Mouse (Mus musculus): ENCODE measurements around the gene Gm8237.
"Not testable (repeated sequence)": the region's sequence is repeated elsewhere in the genome, so short reads cannot be mapped to it uniquely, and the experiment has no call there.

DNA sequence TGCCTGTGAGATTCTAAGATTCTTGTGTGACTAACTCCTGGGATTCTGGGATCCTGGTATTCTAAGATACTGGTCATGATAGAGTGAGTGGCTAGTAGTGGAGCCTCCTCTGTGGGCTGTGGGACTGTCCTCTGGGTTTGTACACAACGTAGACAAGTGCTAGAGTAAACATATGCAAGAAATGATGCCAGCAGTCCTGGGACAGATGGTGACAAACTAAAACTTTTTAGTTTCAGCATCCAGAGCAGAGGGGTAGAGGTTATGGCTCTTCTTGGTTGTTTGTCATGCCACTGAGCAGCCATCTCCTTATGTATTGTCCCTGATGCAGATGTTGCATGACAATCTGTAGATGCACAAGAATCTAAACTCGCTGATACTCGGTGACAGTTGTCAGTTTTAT is 24.3 kb downstream of the Gm8237 start:
- TF ChIP-seq CTCF, POLR2A (IDR thresholded peaks at IDR 0.05; ENCODE audit: extremely low read depth, insufficient read depth, low read length): not testable (repeated sequence)

All from cortical plate, adult 2 months (tissue).